Mouse (Mus musculus): ENCODE measurements around the gene Magi2.

GRCm38 (mm10) chr5:20285080-20285840, 1058.4 kb downstream of the Magi2 start:
- TF ChIP-seq CTCF (IDR thresholded peaks at IDR 0.05; ENCODE audit: low read depth) (no peak), EP300 (IDR thresholded peaks at IDR 0.05; ENCODE audit: low read depth) (no peak)
